Mouse (Mus musculus): Measurements from ENCODE around the gene Olfr742.

Olfr742 gene

DNA sequence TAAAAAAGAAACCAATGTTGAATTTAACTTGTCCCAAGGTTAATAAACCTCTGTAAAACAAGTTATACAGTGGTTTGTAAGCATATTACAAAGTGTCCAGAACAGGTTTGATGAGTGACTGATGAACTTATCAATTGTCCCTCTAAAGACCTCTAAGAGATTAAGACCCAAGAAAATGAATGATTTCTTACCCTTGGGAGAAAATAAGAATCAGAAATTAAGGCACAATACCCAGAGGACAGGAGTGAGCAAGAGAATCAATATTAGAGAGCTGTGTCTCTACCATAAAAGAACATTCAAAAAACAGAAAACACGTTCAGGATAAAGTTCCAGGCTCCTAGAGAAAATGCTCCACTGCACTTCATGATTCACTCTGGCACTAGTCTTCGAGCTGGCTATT is at the start of gene Olfr742:
Olfr742 (plus strand) TSS at position 301 of the 400 bp plus-strand sequence.
- DNase-seq (ENCODE audit: low spot score in 2 of 2), result no peak

GRCm38 (mm10) chr14:50472438-50472837 is 31.0 kb upstream of the Olfr742 start, which contains the start of gene Olfr741:
Olfr741 (plus strand) TSS chr14:50472738.
- no peak for DNase-seq (ENCODE audit: low spot score in 2 of 2)

DNA sequence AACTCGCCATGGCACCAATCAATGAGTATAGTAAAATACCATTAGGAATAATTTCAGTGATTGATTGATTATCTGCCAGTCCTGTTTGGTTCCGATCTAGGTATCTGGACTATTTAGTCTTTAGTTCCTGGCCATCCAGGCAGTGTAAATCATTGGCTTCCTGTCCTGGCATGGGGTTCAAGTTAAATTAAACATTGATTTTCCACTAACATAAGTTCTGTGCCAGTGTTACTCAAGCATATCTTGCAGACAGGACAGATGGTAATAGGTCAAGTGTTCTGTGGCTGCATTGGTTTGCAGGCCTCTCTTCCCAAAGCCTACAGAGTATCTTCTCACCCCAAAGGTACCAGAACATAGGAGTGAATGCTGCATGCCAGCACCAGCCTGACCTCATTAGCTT is 25.0 kb upstream of the Olfr742 start:
- DNase-seq (ENCODE audit: low spot score in 2 of 2), result no peak

- no peak for DNase-seq (ENCODE audit: low spot score in 2 of 2)
These were observed 18.1 kb downstream of the Olfr742 start, which contains the start of gene Olfr743 for GRCm38 (mm10) chr14:50521539-50521938. Olfr743 (plus strand) TSS chr14:50521839.

DNA sequence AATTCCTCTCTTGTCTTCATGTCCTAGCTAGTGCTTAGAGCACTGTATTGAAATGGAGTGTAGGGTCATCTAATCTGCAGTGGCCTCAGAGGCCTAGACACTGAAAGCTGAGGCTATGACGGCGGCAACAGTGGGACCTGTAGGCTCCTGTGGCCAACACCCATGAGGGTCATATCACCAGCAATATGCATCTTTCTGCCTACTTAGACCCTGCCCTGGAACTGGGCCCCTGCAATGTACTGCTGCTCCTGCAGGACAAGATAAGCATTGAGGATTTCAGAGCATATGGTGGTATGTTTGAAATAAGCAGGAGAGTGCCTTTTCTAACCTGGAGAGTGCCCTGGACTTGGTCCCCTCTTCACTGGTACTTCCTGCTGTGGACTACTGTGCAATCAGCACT is 49.3 kb downstream of the Olfr742 start:
- no peak for DNase-seq (ENCODE audit: low spot score in 2 of 2)

Measured in natural killer cell, adult 2 months (primary cell).